Mouse (Mus musculus): ENCODE results near the gene Tmed10. TPM values are rescaled to one million over a fixed set of nuclear protein-coding genes. Genes with fewer than 3 reads are reported as not detected.
A peak's percentile ranks its signal among the peaks of the same experiment; 100 is the strongest.

Gene Tmed10
- polyA plus RNA-seq, 1 experiment from 2014 or later: 372 TPM

GRCm38 (mm10) chr12:85296915-85297314 is 77.7 kb downstream of the Tmed10 start:
- DNase-seq (ENCODE audit: low spot score) (no peak), ATAC-seq (ENCODE audit: low read depth) (0 out of 2 replicates have a peak, but pooled peaks have one; percentile 20)
- no peak overlapping the region for H3K4me3 ChIP-seq (ENCODE audit: low read depth, low read length)
- peaks cover 27% of the 10 kb centered on the region for H3K36me3 ChIP-seq (ENCODE audit: control insufficient read depth, insufficient read depth, low read length)
- H3K9ac ChIP-seq (ENCODE audit: low read depth, low read length): no peak overlapping the region
- peak overlapping the region; percentile 33; the same call in 1 of the 2 replicates for H3K27ac ChIP-seq (replicated peaks; ENCODE audit: low read depth, low read length)
- H3K4me1 ChIP-seq (ENCODE audit: control insufficient read depth, insufficient read depth, low read length): peaks cover 7% of the 10 kb centered on the region
- no peak overlapping the region for H3K4me2 ChIP-seq (ENCODE audit: low read depth, low read length)
- 66% methylated on average over 5 of the region's 5 CpGs for WGBS
- H3K27me3 ChIP-seq (replicated peaks; ENCODE audit: control insufficient read depth, insufficient read depth, low read length): no peaks in the 10 kb centered on the region
- H3K9me3 ChIP-seq (ENCODE audit: control insufficient read depth, low read length): peaks cover 20% of the 10 kb centered on the region

GRCm38 (mm10) chr12:85295506-85295905 is 79.1 kb downstream of the Tmed10 start:
- Histone ChIP-seq H3K4me2 (ENCODE audit: low read depth, low read length) (no peak overlapping the region), H3K4me1 (ENCODE audit: control insufficient read depth, insufficient read depth, low read length) (peaks cover 7% of the 10 kb centered on the region), H3K27ac (replicated peaks; ENCODE audit: low read depth, low read length) (no peak overlapping the region), H3K4me3 (ENCODE audit: low read depth, low read length) (no peak overlapping the region), H3K9ac (ENCODE audit: low read depth, low read length) (no peak overlapping the region), H3K36me3 (ENCODE audit: control insufficient read depth, insufficient read depth, low read length) (peaks cover 12% of the 10 kb centered on the region; the same call in 1 of the 2 replicates), H3K27me3 (replicated peaks; ENCODE audit: control insufficient read depth, insufficient read depth, low read length) (no peaks in the 10 kb centered on the region), H3K9me3 (ENCODE audit: control insufficient read depth, low read length) (peaks cover 20% of the 10 kb centered on the region)
- WGBS: 82% methylated on average over 2 of the region's 2 CpGs
- ATAC-seq (ENCODE audit: low read depth): no peak
- no peak for DNase-seq (ENCODE audit: low spot score)

DNA sequence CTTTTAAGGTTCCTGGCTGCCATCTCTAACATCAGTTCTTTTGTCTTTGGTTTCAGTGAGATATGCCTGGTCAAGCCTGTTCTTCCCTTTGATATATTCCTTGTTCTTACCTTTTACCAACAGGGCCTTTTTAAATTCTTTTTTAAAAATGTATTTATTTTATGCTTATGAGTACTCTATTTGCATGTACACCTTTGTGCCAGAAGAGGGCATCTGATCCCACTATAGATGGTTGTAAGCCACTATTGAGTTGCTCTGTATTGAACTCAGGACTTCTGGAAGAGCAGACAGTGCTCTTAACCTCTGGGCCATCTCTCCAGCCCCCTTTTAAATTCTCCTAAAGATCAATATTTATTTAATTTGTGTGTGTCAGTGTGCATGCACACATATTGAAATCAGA is 81.7 kb downstream of the Tmed10 start:
- no peak for ATAC-seq (ENCODE audit: low read depth)
- H3K27ac ChIP-seq (replicated peaks; ENCODE audit: low read depth, low read length): no peak overlapping the region
- H3K27me3 ChIP-seq (replicated peaks; ENCODE audit: control insufficient read depth, insufficient read depth, low read length): no peaks in the 10 kb centered on the region
- H3K9ac ChIP-seq (ENCODE audit: low read depth, low read length): no peak overlapping the region
- peaks cover 20% of the 10 kb centered on the region for H3K9me3 ChIP-seq (ENCODE audit: control insufficient read depth, low read length)
- H3K4me1 ChIP-seq (ENCODE audit: control insufficient read depth, insufficient read depth, low read length): peaks cover 13% of the 10 kb centered on the region
- no peak for DNase-seq (ENCODE audit: low spot score)
- no peaks in the 10 kb centered on the region for H3K36me3 ChIP-seq (ENCODE audit: control insufficient read depth, insufficient read depth, low read length)
- H3K4me3 ChIP-seq (ENCODE audit: low read depth, low read length): no peak overlapping the region
- no peak overlapping the region for H3K4me2 ChIP-seq (ENCODE audit: low read depth, low read length)

GRCm38 (mm10) chr12:85292288-85292687 is 82.4 kb downstream of the Tmed10 start:
- no peak overlapping the region for H3K4me3 ChIP-seq (ENCODE audit: low read depth, low read length)
- H3K4me1 ChIP-seq (ENCODE audit: control insufficient read depth, insufficient read depth, low read length): peaks cover 16% of the 10 kb centered on the region
- peaks cover 20% of the 10 kb centered on the region for H3K9me3 ChIP-seq (ENCODE audit: control insufficient read depth, low read length)
- no peaks in the 10 kb centered on the region for H3K36me3 ChIP-seq (ENCODE audit: control insufficient read depth, insufficient read depth, low read length)
- no peak overlapping the region for H3K4me2 ChIP-seq (ENCODE audit: low read depth, low read length)
- H3K27ac ChIP-seq (replicated peaks; ENCODE audit: low read depth, low read length): no peak overlapping the region
- no peak for ATAC-seq (ENCODE audit: low read depth)
- DNase-seq (ENCODE audit: low spot score): no peak
- no peaks in the 10 kb centered on the region for H3K27me3 ChIP-seq (replicated peaks; ENCODE audit: control insufficient read depth, insufficient read depth, low read length)
- no peak overlapping the region for H3K9ac ChIP-seq (ENCODE audit: low read depth, low read length)
- WGBS: 63% methylated on average over 6 of the region's 6 CpGs

DNA sequence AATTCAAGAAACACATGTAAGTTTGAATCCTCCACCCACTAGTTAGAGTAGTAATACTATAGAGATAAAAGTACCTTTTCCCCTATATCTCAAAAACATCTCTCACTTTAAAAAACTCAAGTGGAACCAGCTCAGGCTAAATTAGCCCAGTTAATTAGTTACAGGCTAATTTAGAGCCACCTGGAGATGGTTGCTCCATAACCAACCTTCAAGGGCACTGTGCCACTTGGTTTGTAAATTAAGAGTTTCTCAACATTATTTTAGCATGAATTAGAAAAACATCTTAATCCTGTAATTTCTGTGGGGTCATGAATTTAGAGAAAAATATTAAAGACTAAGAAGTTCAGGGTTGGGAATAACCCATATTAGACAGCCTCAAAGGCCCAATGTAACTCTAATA is 83.1 kb downstream of the Tmed10 start:
- no peaks in the 10 kb centered on the region for H3K27me3 ChIP-seq (replicated peaks; ENCODE audit: control insufficient read depth, insufficient read depth, low read length)
- ATAC-seq (ENCODE audit: low read depth) (no peak), DNase-seq (ENCODE audit: low spot score) (no peak)
- H3K4me1 ChIP-seq (ENCODE audit: control insufficient read depth, insufficient read depth, low read length): peaks cover 10% of the 10 kb centered on the region
- H3K9me3 ChIP-seq (ENCODE audit: control insufficient read depth, low read length): peaks cover 23% of the 10 kb centered on the region
- no peak overlapping the region for H3K27ac ChIP-seq (replicated peaks; ENCODE audit: low read depth, low read length)
- no peak overlapping the region for H3K4me2 ChIP-seq (ENCODE audit: low read depth, low read length)
- no peaks in the 10 kb centered on the region for H3K36me3 ChIP-seq (ENCODE audit: control insufficient read depth, insufficient read depth, low read length)
- H3K9ac ChIP-seq (ENCODE audit: low read depth, low read length): no peak overlapping the region
- H3K4me3 ChIP-seq (ENCODE audit: low read depth, low read length): no peak overlapping the region

- DNase-seq (ENCODE audit: low spot score): no peak
- no peak for ATAC-seq (ENCODE audit: low read depth)
- H3K27ac ChIP-seq (replicated peaks; ENCODE audit: low read depth, low read length): no peak overlapping the region
- peaks cover 10% of the 10 kb centered on the region; the same call in 1 of the 2 replicates for H3K4me1 ChIP-seq (ENCODE audit: control insufficient read depth, insufficient read depth, low read length)
- H3K4me3 ChIP-seq (ENCODE audit: low read depth, low read length): no peak overlapping the region
- no peak overlapping the region for H3K9ac ChIP-seq (ENCODE audit: low read depth, low read length)
- WGBS: 88% methylated on average over 10 of the region's 10 CpGs
- H3K36me3 ChIP-seq (ENCODE audit: control insufficient read depth, insufficient read depth, low read length): no peaks in the 10 kb centered on the region
- H3K27me3 ChIP-seq (replicated peaks; ENCODE audit: control insufficient read depth, insufficient read depth, low read length): no peaks in the 10 kb centered on the region
- H3K9me3 ChIP-seq (ENCODE audit: control insufficient read depth, low read length): peaks cover 23% of the 10 kb centered on the region
- no peak overlapping the region for H3K4me2 ChIP-seq (ENCODE audit: low read depth, low read length)
These were observed 84.0 kb downstream of the Tmed10 start for GRCm38 (mm10) chr12:85290633-85291032.

Other genes starting within 250 kb of the Tmed10 start
- gene Rps6kl1, start 223.6 kb downstream of the Tmed10 start, polyA plus RNA-seq (2014; fragmentation: Nextera tagmentation; extraction: Ambion mirVana): 1.5 and 1.8 TPM in 2 replicates
- 18.0 and 20.2 TPM in 2 replicates for gene Pgf, start 197.1 kb downstream of the Tmed10 start, polyA plus RNA-seq (2014; fragmentation: Nextera tagmentation; extraction: Ambion mirVana)
- 74.5 and 91.6 TPM in 2 replicates for gene Eif2b2, start 155.4 kb downstream of the Tmed10 start, polyA plus RNA-seq (2014; fragmentation: Nextera tagmentation; extraction: Ambion mirVana)
- 8.3 and 9.0 TPM in 2 replicates for gene Mlh3, start 104.2 kb downstream of the Tmed10 start, polyA plus RNA-seq (2014; fragmentation: Nextera tagmentation; extraction: Ambion mirVana)
- 39.8 and 49.1 TPM in 2 replicates for gene Acyp1, start 86.4 kb downstream of the Tmed10 start, polyA plus RNA-seq (2014; fragmentation: Nextera tagmentation; extraction: Ambion mirVana)
- 1.4 and 1.8 TPM in 2 replicates for gene Zc2hc1c, start 86.3 kb downstream of the Tmed10 start, polyA plus RNA-seq (2014; fragmentation: Nextera tagmentation; extraction: Ambion mirVana)
- 19.4 and 21.2 TPM in 2 replicates for gene Nek9, start 35.5 kb downstream of the Tmed10 start, polyA plus RNA-seq (2014; fragmentation: Nextera tagmentation; extraction: Ambion mirVana)
- 11.2 and 12.6 TPM in 2 replicates for gene Fos, start 99.0 kb upstream of the Tmed10 start, polyA plus RNA-seq (2014; fragmentation: Nextera tagmentation; extraction: Ambion mirVana)
- gene Jdp2, start 224.2 kb upstream of the Tmed10 start, polyA plus RNA-seq (2014; fragmentation: Nextera tagmentation; extraction: Ambion mirVana): 1.7 and 2.4 TPM in 2 replicates

All from embryonic facial prominence, embryonic 14.5 days (tissue).